Mouse (Mus musculus): ENCODE results near the gene Olfr557. TPM values are rescaled to one million over a fixed set of nuclear protein-coding genes. Genes with fewer than 3 reads are reported as not detected.

Gene Olfr557
- polyA plus RNA-seq, 1 experiment from 2014 or later: not detected

Other genes with a start within 250 kb of the Olfr557 start
- 0.19 and 0.22 TPM in 2 replicates for gene Olfr543, start 214.2 kb upstream of the Olfr557 start, polyA plus RNA-seq (2016; fragmentation: Nextera tagmentation; extraction: Ambion mirVana)
- 0.04 TPM in 2 replicates for gene Olfr544, start 207.6 kb upstream of the Olfr557 start, polyA plus RNA-seq (2016; fragmentation: Nextera tagmentation; extraction: Ambion mirVana)
- 0.11 TPM in 1 of 2 replicates, not detected in the other for gene Olfr545, start 196.3 kb upstream of the Olfr557 start, polyA plus RNA-seq (2016; fragmentation: Nextera tagmentation; extraction: Ambion mirVana)
- not detected in 2 replicates for gene Olfr547, start 161.2 kb upstream of the Olfr557 start, polyA plus RNA-seq (2016; fragmentation: Nextera tagmentation; extraction: Ambion mirVana)
- not detected in 2 replicates for gene Olfr548-ps1, start 155.0 kb upstream of the Olfr557 start, polyA plus RNA-seq (2016; fragmentation: Nextera tagmentation; extraction: Ambion mirVana)
- not detected in 2 replicates for gene Olfr549, start 146.0 kb upstream of the Olfr557 start, polyA plus RNA-seq (2016; fragmentation: Nextera tagmentation; extraction: Ambion mirVana)
- gene Trim21, start 130.4 kb upstream of the Olfr557 start, polyA plus RNA-seq (2016; fragmentation: Nextera tagmentation; extraction: Ambion mirVana): 0.47 and 0.65 TPM in 2 replicates
- not detected in 2 replicates for gene Olfr550, start 124.5 kb upstream of the Olfr557 start, polyA plus RNA-seq (2016; fragmentation: Nextera tagmentation; extraction: Ambion mirVana)
- not detected in 2 replicates for gene Olfr551, start 104.0 kb upstream of the Olfr557 start, polyA plus RNA-seq (2016; fragmentation: Nextera tagmentation; extraction: Ambion mirVana)
- gene Olfr552, start 98.1 kb upstream of the Olfr557 start, polyA plus RNA-seq (2016; fragmentation: Nextera tagmentation; extraction: Ambion mirVana): not detected in 2 replicates
- gene Olfr553, start 77.7 kb upstream of the Olfr557 start, polyA plus RNA-seq (2016; fragmentation: Nextera tagmentation; extraction: Ambion mirVana): not detected in 2 replicates
- gene Olfr554, start 57.5 kb upstream of the Olfr557 start, polyA plus RNA-seq (2016; fragmentation: Nextera tagmentation; extraction: Ambion mirVana): not detected in 2 replicates
- gene Olfr555, start 37.1 kb upstream of the Olfr557 start, polyA plus RNA-seq (2016; fragmentation: Nextera tagmentation; extraction: Ambion mirVana): not detected in 2 replicates
- not detected in 2 replicates for gene Olfr556, start 31.0 kb upstream of the Olfr557 start, polyA plus RNA-seq (2016; fragmentation: Nextera tagmentation; extraction: Ambion mirVana)
- gene Trim68, start 8.6 kb upstream of the Olfr557 start, polyA plus RNA-seq (2016; fragmentation: Nextera tagmentation; extraction: Ambion mirVana): 14.6 and 16.2 TPM in 2 replicates
- gene Olfr558, start 6.3 kb downstream of the Olfr557 start, polyA plus RNA-seq (2016; fragmentation: Nextera tagmentation; extraction: Ambion mirVana): not detected in 2 replicates
- gene Olfr33, start 23.2 kb downstream of the Olfr557 start, polyA plus RNA-seq (2016; fragmentation: Nextera tagmentation; extraction: Ambion mirVana): not detected in 2 replicates
- not detected in 2 replicates for gene Olfr559, start 31.6 kb downstream of the Olfr557 start, polyA plus RNA-seq (2016; fragmentation: Nextera tagmentation; extraction: Ambion mirVana)
- not detected in 2 replicates for gene Olfr560, start 63.5 kb downstream of the Olfr557 start, polyA plus RNA-seq (2016; fragmentation: Nextera tagmentation; extraction: Ambion mirVana)
- not detected in 2 replicates for gene Olfr78, start 63.6 kb downstream of the Olfr557 start, polyA plus RNA-seq (2016; fragmentation: Nextera tagmentation; extraction: Ambion mirVana)
- not detected in 2 replicates for gene Olfr561, start 75.3 kb downstream of the Olfr557 start, polyA plus RNA-seq (2016; fragmentation: Nextera tagmentation; extraction: Ambion mirVana)
- gene Olfr564, start 107.6 kb downstream of the Olfr557 start, polyA plus RNA-seq (2016; fragmentation: Nextera tagmentation; extraction: Ambion mirVana): not detected in 2 replicates
- not detected in 2 replicates for gene Olfr566, start 162.9 kb downstream of the Olfr557 start, polyA plus RNA-seq (2016; fragmentation: Nextera tagmentation; extraction: Ambion mirVana)
- not detected in 2 replicates for gene Olfr568, start 181.2 kb downstream of the Olfr557 start, polyA plus RNA-seq (2016; fragmentation: Nextera tagmentation; extraction: Ambion mirVana)
- gene Olfr569, start 195.0 kb downstream of the Olfr557 start, polyA plus RNA-seq (2016; fragmentation: Nextera tagmentation; extraction: Ambion mirVana): not detected in 2 replicates
- not detected in 2 replicates for gene Olfr570, start 198.7 kb downstream of the Olfr557 start, polyA plus RNA-seq (2016; fragmentation: Nextera tagmentation; extraction: Ambion mirVana)
- not detected in 2 replicates for gene Olfr571, start 221.6 kb downstream of the Olfr557 start, polyA plus RNA-seq (2016; fragmentation: Nextera tagmentation; extraction: Ambion mirVana)
- gene Olfr572, start 228.5 kb downstream of the Olfr557 start, polyA plus RNA-seq (2016; fragmentation: Nextera tagmentation; extraction: Ambion mirVana): not detected in 2 replicates
- gene Olfr573-ps1, start 246.7 kb downstream of the Olfr557 start, polyA plus RNA-seq (2016; fragmentation: Nextera tagmentation; extraction: Ambion mirVana): not detected in 2 replicates